Mouse (Mus musculus) urinary bladder, postnatal 4 days (tissue): Measurements from ENCODE around the gene Ubtd2.

Source experiments
- DNase-seq, 2 experiments: peaks; one replicate each; pipeline ENCODE4 v3.0.0; 2021 to 2022; ENCODE audit warnings: low spot score in 2 of 2

Ubtd2 gene

DNA sequence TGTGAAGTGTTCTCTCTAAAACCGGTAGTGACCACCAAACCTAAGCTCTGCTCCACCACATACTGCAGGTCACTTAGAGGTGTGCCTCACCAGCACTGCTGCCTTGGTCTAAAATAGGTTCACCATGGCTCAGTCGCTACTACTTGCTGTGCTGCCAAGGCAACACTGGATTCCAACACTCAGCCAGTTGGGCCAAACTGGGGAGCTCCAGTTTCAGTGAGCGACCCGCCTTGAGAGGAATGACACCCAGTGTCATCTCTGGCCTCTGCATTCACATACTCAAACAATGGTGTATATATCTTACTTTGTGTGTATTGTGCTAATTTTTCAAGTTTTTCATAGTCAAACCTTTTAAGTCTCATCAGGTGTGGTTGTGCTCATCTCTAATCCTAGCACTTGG, 63.6 kb downstream of the Ubtd2 start:
- no peak for DNase-seq

DNA sequence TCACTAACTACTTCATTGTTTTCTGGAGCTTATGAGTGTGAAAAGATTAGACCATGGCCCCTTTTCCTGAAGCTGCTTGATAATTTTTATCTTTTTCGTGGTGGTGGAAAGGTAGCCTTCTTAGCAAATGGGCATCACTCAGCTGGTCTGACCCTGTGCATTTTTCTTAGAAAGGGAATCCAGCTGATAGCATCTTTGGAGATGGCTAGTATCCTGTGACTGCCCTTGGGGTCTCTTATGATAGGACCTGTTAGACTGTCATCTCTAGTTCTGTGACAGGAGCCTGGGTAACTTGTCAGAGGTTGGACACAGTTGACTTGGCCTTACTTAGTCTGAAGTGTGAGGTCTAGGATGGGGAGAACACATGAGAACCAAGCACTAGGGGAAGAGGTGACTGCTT, 64.2 kb downstream of the Ubtd2 start:
- no peak for DNase-seq

DNA sequence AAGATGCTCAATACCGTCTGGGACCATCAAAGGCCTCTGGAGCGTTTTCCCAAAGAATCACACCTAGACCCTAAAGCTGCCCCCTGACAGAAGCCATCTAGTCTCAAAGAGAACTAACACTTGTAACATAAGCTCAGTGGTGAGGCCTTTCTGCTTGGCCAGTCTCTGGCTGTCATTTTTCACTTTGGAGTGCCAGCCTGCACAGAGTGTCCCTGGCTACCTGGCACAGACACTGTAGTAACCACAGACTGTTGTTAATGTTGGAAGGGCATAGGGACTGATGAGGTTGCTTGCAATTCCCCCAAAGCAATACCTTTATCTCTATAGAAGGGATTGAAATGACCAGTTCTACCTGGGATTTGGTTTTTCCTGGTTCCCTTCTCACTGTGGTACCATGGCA, 66.1 kb downstream of the Ubtd2 start:
- no peak for DNase-seq

DNA sequence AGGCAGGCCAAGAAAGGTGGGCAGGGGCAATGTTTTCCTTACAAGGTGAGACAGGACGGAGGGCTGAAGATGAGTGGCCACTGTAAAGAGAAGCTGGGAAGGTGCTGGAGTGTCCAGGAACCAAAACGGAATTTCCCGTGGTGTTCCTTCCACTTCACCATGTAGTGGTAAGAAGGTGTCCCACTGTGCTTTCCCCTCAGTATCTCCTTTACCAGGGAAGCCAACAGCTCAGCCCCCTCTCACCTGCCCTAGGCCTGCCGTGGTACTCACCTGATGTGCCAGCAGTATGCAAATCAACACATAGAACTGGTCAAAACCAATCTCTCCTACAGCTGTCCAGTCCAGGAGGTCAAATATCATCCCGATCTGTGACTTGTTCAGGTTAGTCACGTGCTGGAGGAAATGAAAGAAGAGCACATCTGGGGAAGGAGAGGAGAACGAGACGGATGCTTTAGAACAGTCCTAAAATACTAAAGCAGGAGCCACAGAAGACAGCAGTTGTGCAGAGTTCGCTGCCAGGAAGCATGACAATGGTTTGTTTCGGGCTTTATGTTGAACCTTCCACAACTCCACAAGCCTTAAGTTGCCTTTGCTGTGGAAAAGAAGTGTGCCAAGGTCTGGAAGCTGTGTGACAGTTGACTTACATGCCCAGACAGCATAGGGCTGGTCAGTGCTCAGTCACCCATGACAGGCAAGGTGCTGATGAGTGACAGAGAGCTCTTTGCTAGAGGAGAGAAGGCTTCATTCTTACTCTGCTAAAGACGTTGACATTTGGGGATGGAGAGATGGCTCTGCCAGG, 69.2 kb downstream of the Ubtd2 start:
- DNase-seq, result no peak

DNA sequence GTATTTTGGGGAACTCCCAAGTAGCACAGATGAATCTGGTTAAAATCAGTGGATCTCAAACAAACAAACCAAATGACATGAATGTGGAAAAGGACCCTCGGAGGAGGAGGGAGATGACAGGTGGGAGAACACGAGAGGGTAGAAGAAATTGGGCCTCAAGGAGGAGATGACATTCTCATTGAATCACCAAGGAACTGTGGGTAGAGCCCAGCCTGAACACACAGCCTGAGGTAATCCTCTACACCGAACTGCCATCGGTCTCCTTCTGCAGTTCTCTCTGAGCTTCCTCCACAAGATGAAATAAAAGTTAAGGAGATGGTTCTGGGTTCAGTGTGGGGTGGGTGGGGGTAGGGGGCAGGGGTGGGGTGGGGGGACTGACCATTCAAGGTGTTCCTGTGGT, 71.8 kb downstream of the Ubtd2 start:
- no peak for DNase-seq

DNA sequence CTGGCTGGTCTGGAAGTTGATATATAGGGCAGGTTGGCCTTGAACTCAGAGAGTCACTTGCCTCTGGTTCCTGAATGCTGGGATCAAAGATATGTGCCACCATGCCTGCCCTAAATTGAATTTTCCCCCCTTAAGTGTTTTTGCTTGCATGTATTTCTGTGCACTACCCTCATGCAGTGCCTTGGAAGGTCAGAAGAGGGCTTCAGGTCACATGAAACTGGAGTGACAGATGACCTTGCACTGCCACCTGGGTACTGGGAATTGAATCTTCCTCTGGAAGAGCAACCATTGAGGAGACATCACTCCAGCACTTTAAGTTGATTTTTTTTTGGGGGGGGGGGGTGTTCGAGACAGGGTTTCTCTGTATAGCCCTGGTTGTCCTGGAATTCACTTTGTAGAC, 75.0 kb downstream of the Ubtd2 start:
- DNase-seq, result no peak

DNA sequence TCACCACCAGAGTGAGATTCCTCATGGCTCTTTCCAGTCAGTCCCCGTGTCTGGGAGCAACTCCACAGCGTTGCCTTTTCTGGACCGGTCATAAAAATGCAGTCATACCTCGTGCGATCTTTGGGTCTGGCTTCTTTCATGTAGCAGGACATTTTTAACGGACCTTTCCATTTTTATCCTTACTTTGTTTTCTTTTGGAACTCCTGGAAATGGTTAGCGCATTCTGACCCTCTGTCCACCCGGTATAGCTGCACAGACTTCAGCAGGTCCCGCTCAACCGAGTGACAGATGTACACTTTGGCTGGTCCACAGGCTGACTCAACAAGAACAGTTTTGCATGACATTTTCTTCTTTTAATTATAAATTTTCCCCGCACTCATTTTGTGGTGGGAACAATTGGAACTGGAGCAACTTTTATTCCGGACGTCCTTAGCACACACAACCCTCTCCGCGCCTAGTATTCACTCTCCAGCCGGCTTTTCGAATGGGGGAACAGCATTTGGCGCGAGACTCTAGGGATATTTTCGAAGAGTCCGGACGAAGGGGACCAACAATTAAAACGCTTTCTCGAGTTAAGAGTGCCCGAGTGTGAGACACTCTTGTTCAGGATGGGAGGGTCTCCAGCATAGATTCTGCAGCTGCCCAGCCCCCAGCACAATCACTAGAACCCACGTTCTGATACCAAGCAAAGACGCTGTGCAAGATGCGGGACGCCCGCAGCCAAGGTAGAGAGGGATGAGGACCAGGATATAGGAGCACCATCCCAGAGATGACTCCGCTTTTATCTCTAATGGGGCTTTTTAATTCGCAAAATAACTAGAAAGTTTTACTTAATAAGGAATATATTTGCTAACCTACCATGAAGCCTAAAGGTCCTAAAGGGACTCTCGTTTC, 76.9 kb downstream of the Ubtd2 start, which contains the start of gene Efcab9:
Gene Efcab9, minus strand, starts transcription at position 211 of the 894 bp plus-strand sequence.
- DNase-seq, result no peak

DNA sequence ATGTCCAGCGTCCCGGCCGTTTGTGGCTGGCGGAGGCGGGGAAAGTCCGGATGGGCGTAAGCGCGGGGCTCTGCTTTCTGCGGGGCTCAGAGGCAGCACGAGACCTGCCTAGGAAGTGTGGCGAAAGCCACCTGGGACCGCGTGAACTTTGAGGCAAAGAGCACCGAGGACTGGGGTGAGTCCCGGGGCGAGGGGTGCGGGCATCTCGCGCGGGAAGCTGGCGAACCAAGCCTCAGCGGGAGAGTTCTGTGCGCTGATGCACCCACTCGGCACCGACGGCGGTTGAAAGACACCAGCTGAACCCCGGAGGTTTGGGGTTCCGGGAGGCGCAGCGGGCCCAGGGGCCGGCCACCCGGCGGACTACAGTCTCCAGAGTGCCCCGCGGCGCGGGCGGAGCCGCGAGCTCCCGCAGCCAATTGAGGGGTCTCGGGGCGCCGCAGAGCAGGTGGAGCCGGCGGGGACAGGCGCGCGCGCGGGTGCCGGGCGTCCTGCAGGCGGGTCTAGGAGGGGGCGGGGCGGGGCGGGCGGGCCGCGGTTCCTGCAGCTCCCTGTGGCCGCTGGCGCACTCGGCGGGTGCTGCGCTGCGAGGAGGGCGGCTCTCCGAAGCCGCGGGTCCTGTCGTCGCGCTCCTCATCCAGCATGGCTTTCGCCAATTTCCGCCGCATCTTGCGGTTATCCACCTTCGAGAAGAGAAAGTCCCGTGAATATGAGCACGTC, 77.8 kb downstream of the Ubtd2 start, which contains the start of gene Stk10:
Gene Stk10, plus strand, starts transcription at position 541 of the 717 bp plus-strand sequence.
- peak; percentile 85 to 89 for DNase-seq

DNA sequence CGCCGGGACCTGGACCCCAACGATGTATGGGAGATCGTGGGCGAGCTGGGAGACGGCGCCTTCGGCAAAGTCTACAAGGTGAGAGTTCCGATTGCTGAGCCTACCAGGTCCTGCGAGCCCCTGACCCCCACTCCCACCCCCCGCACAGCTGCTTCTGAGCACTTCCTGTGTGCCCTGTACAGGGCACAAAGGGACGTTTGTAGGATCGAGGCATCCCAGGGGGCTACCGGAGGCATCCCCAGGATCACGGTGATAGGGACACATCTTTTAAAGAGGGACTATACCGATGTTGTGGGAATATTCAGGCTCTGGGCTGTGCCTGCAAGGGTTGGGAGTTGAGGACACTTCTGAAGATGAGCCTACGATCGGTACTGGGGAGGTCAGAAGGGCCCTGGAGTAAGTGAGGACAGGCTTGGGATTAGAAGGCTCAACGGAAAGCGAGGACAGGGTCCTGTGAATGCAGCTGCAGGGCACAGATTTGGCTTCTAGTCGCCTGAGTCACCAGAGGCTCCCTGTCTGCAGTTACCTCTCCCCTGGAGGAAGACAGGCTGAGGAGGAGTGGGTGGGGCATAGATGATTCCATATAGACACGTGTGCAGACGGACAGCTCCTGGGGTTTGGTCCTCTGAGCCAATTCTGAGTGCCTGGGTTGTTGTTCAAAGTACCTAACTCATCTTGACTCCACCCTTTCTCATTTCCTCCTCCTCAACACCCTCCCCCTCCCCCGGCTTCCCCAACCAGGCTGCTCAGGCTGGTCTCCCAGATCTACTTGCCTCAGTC, 78.5 kb downstream of the Ubtd2 start:
- DNase-seq, result no peak

DNA sequence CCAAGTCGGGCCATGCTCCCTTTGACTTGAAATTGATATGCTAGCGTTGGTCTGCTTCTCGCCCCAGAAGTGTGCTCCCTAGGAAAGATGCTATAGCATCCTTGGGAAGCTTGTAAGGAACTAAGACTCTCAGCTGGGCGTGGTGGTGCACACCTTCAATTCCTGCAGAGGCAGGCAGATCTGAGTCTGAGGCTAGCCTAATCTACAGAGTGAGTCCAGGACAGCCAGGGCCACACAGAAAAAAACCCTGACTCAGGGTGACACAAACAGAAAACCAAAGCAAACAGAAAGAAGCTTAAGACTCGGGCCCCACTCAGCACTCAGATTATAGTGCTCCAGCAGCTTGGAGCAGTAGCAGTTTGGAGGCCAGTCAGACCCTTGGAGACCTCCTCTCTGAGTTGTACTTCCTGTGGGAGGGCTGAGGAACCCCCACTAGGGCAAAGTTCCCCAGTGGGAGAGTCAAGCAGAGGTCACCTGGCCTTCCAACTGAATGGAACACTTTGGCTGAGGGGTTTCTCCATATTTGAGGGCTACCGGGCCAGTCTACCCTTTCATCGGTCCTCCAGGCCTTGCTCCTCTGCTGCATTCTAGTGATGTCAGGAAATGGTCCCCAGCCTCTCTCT, 79.4 kb downstream of the Ubtd2 start:
- no peak for DNase-seq

DNA sequence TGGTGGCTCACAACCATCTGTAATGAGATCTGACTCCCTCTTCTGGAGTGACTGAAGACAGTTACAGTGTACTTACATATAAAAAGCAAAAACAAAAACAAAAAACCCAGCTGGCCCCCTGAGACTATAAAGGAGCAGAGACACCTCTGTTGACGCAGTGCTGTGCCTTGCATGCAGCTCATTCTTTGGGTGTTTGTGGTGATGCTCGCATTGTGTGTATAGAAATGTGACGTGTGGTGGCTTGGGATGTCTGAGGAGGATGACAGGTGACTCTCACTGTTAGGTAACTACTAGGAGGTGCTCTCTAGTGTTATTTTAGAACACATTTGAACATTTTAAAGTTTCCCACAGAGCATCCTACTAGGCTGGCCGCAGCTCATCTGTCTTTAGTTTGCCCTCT, 80.5 kb downstream of the Ubtd2 start:
- no peak for DNase-seq

DNA sequence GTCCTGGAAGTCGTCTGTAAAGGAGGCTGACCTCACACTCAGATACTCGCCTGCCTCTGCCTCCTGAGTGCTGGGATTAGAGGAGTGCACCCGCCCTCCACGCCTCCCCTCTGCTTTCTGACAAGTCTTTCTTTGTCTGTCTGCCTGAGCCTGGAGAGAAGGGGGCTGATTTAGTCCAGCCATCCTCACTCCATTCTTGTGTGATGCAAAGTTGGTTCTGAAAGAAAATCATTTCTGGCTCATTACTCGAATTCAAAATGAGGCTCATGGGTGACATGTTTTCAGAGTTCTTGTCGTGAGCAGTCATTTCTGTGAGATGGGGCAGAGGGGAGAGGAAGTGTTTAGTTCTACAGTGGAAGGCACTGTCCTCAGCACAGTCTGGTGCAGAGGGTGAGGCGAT, 81.8 kb downstream of the Ubtd2 start:
- DNase-seq, result no peak

DNA sequence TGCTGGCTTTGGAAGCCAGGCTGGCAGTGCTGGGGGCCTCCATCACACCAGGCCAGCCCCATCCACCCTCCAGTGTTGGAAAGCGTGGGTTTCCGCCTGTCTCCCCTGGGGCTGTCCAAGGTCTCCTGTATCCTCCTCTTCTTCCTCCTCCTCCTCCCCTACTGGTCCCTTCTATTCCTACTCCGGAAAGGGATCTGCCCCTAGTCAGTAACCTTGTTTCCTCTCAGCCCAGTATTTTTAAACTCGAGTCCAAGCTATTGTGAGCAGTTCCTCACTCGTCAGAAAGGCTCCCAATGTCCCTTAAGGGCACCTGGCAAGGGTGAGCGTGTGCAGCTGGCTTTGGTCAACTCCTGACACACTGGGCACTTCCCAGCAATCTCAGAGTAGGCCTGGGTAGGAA, 83.3 kb downstream of the Ubtd2 start:
- no peak for DNase-seq

DNA sequence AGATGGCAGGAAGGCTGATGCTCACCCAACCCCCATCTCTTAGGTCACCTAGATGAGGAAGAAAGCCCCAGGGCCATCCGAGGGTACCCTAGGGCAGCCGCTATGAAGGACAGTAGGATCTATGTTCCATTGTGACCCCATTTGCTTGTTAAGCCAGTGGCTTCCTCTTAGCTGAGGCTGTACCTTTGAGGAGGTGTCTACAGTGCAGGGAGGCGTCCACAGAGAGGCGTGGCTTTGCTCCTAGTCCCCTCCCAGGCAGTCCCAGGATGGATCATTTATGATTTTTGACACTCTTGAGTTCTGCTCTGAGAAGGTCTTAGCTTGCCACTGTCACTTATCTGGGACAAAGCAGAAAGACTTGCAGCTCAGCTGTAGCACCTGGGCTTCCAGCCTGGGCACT, 83.7 kb downstream of the Ubtd2 start:
- no peak for DNase-seq

DNA sequence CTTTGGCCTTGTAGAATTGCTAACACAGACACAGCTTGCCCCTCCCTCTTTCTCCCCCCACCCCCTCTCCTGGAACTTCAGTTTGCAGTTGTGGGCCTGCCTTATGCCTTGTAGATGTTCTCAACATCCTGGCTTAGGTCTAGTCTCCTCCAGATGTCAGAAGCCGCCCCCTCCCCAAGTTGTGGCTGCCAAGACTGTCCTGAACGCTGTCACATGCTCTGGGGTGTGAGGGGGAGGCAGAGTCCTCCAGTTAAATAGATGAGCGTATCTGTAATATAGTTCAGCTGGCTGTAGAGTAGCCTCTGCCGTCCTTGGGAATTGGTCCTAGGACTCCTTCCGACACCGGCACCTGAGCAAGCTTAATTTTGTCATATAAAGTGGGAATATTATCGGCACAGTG, 84.5 kb downstream of the Ubtd2 start:
- no peak for DNase-seq

DNA sequence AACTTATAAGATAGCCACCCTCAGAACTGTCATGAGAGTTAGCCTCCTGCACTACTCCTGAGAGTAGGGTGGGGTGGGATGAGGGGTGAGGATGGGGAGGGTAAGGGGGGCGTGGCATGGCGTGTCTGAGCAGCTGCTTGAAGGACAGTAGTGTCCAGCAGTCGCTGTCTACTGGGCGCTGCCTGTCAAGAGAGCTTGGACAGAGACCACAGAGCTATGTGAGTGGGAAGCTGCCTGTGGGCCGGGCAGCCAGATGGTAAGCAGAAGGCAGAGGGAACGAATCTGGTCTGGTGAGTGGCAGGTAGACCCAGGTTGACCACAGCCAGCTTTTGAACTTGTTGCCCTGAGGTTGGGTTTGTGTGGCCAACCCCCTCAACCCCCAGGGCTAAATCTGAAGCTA, 85.3 kb downstream of the Ubtd2 start:
- DNase-seq, result no peak

DNA sequence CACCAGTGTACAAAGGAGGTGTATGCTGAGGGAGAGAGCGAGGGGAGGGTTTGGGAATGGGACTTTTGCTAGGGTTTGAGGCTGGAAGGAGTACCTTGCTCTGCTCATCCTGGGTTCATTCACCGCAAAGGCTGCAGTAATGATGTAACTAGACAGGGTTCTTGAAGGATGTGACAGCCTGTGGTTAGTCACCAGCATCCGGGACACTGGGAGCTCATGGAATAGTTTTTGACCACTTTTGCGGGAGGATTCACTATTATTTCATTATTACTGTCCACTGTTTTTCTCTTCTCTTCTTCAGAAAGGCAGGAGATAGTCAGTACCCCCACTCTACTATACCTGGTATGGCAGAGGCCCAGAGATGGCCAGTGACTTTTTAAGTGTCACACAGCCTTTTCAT, 87.0 kb downstream of the Ubtd2 start:
- no peak for DNase-seq

DNA sequence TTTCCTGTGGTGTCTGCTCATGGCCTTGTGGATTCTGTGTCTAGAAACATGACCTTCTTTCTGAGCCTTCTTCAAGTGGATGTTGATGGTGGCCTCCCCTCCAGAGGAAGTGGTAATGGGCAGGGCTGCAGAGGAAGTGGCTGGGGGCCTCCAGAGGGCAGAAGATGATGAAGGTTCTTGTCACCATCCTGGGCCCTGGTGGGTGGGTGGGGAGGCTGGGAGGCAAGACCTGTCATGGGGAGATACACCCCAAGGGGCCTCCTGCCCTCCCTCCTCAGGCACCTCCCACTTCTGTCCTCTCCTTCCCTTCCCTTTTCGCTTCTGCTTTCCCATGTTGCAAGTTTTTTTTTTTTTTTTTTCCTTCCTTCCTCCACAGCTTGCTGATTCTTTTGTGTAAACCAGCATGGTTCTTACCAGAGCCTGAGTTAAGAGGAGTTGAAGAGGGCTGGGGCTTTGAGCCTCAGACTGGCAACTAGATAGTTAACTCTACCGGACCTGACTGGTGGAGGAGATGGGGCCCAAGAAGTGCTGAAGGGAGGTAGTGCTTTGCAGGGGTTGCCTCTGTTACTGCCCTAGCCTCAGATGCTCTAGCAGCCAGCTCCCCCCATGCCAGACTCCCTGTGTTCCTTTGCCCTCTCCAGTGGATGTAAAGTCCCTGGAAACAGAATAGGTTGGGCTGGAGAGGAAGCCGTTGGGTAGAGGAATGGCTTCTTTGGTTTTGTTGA, 87.7 kb downstream of the Ubtd2 start:
- DNase-seq, result no peak

DNA sequence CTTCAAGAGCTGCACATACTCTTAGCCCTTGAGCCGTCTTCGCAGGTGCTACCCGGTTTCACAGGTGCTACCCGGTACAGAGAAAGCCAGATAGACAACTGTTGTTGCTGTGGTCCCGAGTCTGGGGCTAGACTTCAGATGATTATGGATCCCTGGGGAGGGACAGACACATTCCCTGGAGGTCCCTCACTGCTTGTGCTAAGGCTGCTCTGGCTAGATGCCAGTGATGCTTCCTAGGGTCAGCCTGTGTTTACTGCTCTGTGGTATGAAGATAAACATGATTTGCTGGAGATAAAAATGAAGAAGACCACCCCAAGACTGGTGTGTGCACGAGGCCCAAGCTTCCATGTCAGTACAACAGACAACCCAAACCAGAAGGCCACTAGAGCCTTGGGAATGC, 88.9 kb downstream of the Ubtd2 start:
- DNase-seq, result no peak

DNA sequence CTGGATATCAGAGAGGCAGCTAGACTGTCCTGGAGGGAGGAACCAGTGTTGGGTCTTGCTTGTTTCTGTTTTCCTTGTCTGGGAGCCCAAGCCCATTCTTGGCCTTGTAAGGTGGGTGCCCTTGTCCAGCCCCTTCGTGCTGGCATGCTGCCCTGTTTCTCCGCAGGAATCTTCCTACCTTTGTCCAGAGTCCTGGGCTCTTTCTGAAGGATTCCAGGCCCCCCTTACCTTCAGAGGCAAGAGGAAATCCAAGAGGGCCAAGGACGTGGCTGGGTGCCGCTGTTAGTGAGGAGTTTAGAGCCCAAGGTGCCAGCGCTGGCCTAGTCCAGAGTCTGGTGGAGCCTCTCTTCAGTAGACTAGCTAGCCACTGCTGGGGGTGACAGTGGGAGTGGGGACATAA, 89.3 kb downstream of the Ubtd2 start:
- DNase-seq, result no peak
